Mouse (Mus musculus) liver, embryonic 12.5 days (tissue): ENCODE measurements around the gene Calhm1. TPM values are rescaled to one million over a fixed set of nuclear protein-coding genes. Genes with fewer than 3 reads are reported as not detected.
"Not testable (repeated sequence)": the region's sequence is repeated elsewhere in the genome, so short reads cannot be mapped to it uniquely, and the experiment has no call there.

Experiments used
- ATAC-seq: fragments of 200-750 bp; cut with Nextera tagmentation; 2 replicates; pipeline ENCODE4 v1.8.0; 2017; ENCODE audit warnings: moderate number of reproducible peaks, mild to moderate bottlenecking, moderate library complexity
- H3K27ac ChIP-seq: fragments of 300-500 bp; sonication (generic); 2 replicates; pipeline ENCODE4 v1.5.1; 2016; ENCODE audit warnings: mild to moderate bottlenecking
- H3K27me3 ChIP-seq: fragments of 300-500 bp; sonication (generic); replicated peaks from 2 replicates; pipeline ENCODE4 v1.6.1; 2016; ENCODE audit warnings: mild to moderate bottlenecking, moderate library complexity
- H3K36me3 ChIP-seq: fragments of 300-500 bp; sonication (generic); 2 replicates; pipeline ENCODE4 v1.6.1; 2016; ENCODE audit warnings: mild to moderate bottlenecking, moderate library complexity
- H3K4me1 ChIP-seq: fragments of 300-500 bp; sonication (generic); 2 replicates; pipeline ENCODE4 v1.6.1; 2016
- H3K4me2 ChIP-seq: fragments of 300-500 bp; sonication (generic); 2 replicates; pipeline ENCODE4 v1.6.1; 2016; ENCODE audit warnings: mild to moderate bottlenecking, moderate library complexity
- H3K4me3 ChIP-seq: fragments of 300-500 bp; sonication (generic); 2 replicates; pipeline ENCODE4 v1.5.1; 2016; ENCODE audit warnings: mild to moderate bottlenecking, moderate library complexity
- H3K9ac ChIP-seq: fragments of 300-500 bp; sonication (generic); 2 replicates; pipeline ENCODE4 v1.6.1; 2016; ENCODE audit warnings: mild to moderate bottlenecking, moderate library complexity
- H3K9me3 ChIP-seq: fragments of 300-500 bp; sonication (generic); replicated peaks from 2 replicates; pipeline ENCODE4 v1.6.1; 2016; ENCODE audit warnings: mild to moderate bottlenecking, moderate library complexity
- WGBS: fragments of 180-500 bp; shearing (Covaris S2); methylation state at CpG from one replicate; pipeline ENCODE4 v1.1.7; 2016; ENCODE audit not compliant: insufficient replicate concordance; 5-methylcytosine and 5-hydroxymethylcytosine counted together
- polyA plus RNA-seq: library from polyadenylated mRNA; unstranded; fragments of >200 nt; fragmentation: Nextera tagmentation; extraction: Ambion mirVana; gene quantifications from 2 replicates; pipeline ENCODE4 v1.2.1, GENCODE M21; 2016

The Calhm1 gene
- polyA plus RNA-seq, 1 experiment from 2014 or later: not detected

DNA sequence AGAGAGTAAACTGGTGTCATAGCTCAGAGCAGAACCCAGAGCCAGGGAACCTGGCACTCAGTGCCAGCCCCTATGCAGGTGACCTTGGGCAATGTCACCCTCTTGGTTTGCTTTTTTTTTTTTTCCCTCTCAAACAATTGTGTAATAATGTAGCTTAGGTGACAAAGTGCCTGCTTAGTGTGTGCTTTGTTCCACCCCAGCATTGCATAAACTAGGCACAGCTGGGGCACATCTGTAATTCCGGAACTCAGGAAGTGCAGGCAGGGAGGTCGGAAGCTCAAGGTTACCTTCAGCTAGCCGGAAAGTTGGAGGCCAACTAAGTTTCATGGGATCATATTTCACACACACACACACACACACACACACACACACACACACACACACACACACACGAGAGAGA lies 5.8 kb upstream of the Calhm1 start:
- Histone ChIP-seq H3K9me3 (no peaks in the 10 kb centered on the region), H3K27ac (no peak overlapping the region), H3K4me2 (no peak overlapping the region), H3K4me3 (no peak overlapping the region), H3K27me3 (peaks cover 49% of the 10 kb centered on the region), H3K9ac (no peak overlapping the region), H3K4me1 (no peaks in the 10 kb centered on the region), H3K36me3 (no peaks in the 10 kb centered on the region)
- WGBS: 47% methylated on average over 4 of the region's 4 CpGs
- no peak for ATAC-seq

DNA sequence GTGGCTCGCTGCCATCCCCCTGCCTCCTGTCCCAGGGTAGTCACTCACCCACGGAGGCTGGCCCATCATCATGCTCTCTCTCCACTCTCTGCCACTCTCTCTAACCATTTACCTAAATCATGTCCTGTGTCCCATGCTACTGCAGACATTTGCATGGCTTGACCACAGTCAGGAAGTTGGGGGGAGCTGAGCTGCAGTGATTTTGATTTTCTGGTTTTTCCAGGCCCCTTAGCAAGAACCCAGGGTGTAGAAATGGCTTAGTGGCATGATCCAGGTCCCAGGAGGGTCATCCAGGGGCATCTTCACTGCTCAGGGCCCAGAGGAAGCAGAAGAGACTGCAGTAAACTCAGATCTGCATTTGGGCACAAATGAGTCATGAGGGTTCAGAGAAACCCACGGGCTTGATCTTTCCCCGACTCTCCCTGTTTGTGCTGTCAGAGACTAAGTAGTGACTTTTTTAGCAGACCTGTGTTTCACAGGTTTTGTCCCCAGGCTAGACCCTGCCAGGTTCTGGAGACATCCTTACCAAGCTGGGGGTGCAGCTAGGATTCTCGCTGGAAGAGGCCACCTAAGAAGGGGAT lies 4.3 kb upstream of the Calhm1 start:
- no peak overlapping the region for H3K4me2 ChIP-seq
- 51% methylated on average over 5 of the region's 5 CpGs for WGBS
- no peak for ATAC-seq
- H3K27me3 ChIP-seq: peaks cover 56% of the 10 kb centered on the region
- H3K9ac ChIP-seq: no peak overlapping the region
- no peaks in the 10 kb centered on the region for H3K9me3 ChIP-seq
- no peak overlapping the region for H3K4me3 ChIP-seq
- no peak overlapping the region for H3K27ac ChIP-seq
- H3K36me3 ChIP-seq: no peaks in the 10 kb centered on the region
- H3K4me1 ChIP-seq: no peaks in the 10 kb centered on the region

DNA sequence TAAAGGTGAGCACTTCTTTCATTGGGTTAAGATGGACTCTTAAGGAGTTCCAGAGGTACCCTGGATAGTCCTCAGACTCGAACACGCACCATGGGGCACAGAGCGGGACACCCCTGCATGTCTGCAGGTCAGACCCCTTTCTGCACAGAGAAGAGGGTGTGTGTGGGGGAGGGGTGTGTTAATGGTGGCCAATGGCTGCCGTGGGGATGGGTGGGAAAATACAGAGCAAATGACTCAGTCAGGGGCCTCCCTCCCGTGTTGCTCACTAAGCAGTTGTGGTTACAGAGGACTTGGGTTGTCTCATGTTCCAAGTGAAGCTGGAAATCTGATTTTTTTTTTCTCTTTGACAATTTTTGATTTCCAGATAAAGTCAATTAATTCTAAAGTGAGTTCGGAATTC lies 1.6 kb downstream of the Calhm1 start:
- Histone ChIP-seq H3K27ac (no peak overlapping the region), H3K27me3 (peaks cover 33% of the 10 kb centered on the region), H3K4me3 (no peak overlapping the region), H3K4me2 (no peak overlapping the region), H3K9me3 (no peaks in the 10 kb centered on the region), H3K9ac (no peak overlapping the region), H3K36me3 (no peaks in the 10 kb centered on the region), H3K4me1 (peaks cover 11% of the 10 kb centered on the region)
- ATAC-seq: no peak
- WGBS: 52% methylated on average over 6 of the region's 6 CpGs

DNA sequence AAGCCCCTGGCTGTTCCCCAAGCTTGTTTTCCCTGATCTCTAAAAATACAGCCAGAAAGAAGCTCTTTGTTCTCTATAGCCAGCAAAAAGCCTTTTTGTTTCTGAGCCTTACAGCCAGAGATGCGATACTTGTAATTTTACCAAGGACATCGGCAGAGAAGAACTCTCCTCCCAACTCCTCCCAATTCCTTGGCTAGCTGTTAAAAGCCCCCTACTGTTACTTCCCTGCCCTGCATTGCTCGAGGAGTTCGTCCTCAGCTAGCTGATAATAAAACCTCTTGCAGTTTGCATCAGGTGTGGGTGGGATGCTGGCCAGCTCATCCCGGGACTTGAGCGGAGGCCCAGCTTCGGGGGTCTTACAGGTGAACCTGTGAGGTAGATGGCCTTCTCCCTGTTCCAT lies 4.4 kb downstream of the Calhm1 start:
- not testable (repeated sequence) for H3K9ac ChIP-seq, H3K4me3 ChIP-seq, H3K9me3 ChIP-seq, H3K27ac ChIP-seq, ATAC-seq, H3K4me2 ChIP-seq, H3K36me3 ChIP-seq
- Histone ChIP-seq H3K4me1 (peaks cover 31% of the 10 kb centered on the region), H3K27me3 (peaks cover 37% of the 10 kb centered on the region)
- WGBS: 36% methylated on average over 7 of the region's 7 CpGs

DNA sequence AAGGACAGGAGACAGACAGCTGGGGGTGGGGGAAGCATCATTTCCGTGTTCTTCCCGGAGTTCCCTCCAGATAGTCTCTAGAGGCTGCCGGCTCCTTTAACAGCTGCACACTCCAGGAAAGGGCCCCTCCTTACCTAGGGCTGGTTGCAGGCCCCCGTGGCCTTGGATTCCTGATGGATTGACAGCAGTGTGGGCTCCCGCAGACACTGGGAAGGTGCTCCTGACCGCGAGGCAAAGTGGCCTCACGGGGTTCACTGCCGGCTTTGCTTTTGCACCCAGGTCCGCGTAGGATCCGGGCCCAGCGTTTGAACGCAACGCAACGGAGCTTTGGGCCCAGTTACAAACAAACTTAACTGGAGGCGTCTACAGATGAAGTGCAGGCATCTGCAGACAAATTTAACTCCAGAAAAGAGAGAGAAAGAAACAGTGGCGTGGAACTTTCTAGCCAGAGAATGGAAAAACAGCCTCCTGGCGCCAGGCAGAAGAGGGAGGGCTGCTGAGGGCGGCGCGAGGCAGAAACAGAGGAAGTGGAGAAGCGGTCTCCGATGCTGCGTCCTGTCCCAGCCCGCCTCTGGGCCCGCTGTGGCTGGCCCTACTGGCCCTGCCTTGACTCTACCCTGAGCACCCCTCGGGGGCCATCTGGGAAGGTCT lies 6.2 kb downstream of the Calhm1 start, which contains the start of gene Calhm2:
Gene Calhm2, minus strand, starts transcription at position 524 of the 651 bp plus-strand sequence.
- no peak for ATAC-seq
- Histone ChIP-seq H3K4me2 (peak within 1 kb of the TSS; percentile 63), H3K36me3 (peaks cover 12% of the 10 kb centered on the region), H3K4me1 (peaks cover 40% of the 10 kb centered on the region), H3K9me3 (no peaks in the 10 kb centered on the region), H3K9ac (peak within 1 kb of the TSS; percentile 59), H3K27ac (peak within 1 kb of the TSS; percentile 66), H3K4me3 (peak within 1 kb of the TSS; percentile 46), H3K27me3 (peaks cover 29% of the 10 kb centered on the region)
- WGBS: 2% methylated on average over 28 of the region's 28 CpGs

DNA sequence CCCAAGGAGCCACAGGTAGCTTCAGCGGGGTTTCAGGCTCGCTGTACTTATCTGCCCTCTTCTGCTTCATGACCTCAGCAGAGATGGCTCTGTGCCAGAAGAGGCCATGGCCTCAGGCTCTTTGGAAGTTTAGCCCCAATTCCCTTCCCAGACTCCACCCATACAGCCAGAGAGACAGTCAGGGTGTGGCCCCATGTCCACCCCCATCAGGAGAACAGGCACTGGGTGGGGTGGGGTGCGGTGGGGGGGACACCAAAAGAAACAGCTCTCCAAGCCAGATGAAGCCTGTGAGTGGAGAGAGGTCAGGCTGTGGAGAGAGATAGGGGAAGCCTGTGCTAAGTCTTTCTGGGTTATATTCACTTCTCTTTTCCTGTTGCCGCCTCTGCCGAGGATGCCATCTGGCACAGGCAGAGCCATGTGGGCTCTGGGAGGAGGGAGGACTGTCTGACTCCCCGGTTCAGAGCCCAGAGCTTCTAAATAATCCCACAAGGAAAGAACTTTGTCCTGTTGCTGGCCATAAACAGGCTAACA lies 6.9 kb downstream of the Calhm1 start:
- Histone ChIP-seq H3K27ac (peak overlapping the region; percentile 66; the same call in 1 of the 2 replicates), H3K36me3 (peaks cover 20% of the 10 kb centered on the region), H3K4me1 (peaks cover 41% of the 10 kb centered on the region), H3K4me2 (peak overlapping the region; percentile 63), H3K4me3 (peak overlapping the region; percentile 46), H3K9me3 (no peaks in the 10 kb centered on the region), H3K9ac (peak overlapping the region; percentile 59; the same call in 1 of the 2 replicates), H3K27me3 (peaks cover 29% of the 10 kb centered on the region)
- ATAC-seq: 0 out of 2 replicates have a peak, but pooled peaks have one; percentile 22
- WGBS: 6% methylated on average over 6 of the region's 6 CpGs

DNA sequence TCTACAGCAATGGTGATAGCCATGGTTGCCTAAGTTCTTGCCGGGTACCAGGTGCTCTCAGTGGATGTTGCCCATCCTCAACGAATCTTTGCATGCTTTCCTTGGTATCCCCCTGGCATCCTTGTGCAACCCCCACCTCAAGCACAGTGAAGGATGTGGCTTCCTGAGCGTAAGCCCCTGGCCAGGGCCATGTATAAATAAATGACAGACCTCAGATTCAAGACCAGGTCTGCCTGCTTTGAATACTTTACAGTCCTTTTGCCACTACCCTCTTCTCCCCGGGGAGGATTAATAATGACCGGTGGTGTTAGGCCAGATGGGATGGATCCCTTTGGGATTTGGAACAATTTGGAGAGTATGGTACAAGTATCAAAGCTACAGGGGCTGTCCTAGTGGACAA lies 7.9 kb downstream of the Calhm1 start:
- ATAC-seq: no peak
- H3K9ac ChIP-seq: no peak overlapping the region
- H3K27me3 ChIP-seq: peaks cover 29% of the 10 kb centered on the region
- H3K9me3 ChIP-seq: no peaks in the 10 kb centered on the region
- 82% methylated on average over 5 of the region's 5 CpGs for WGBS
- peaks cover 41% of the 10 kb centered on the region for H3K4me1 ChIP-seq
- H3K4me2 ChIP-seq: no peak overlapping the region
- no peak overlapping the region for H3K27ac ChIP-seq
- no peak overlapping the region for H3K4me3 ChIP-seq
- peaks cover 29% of the 10 kb centered on the region for H3K36me3 ChIP-seq

DNA sequence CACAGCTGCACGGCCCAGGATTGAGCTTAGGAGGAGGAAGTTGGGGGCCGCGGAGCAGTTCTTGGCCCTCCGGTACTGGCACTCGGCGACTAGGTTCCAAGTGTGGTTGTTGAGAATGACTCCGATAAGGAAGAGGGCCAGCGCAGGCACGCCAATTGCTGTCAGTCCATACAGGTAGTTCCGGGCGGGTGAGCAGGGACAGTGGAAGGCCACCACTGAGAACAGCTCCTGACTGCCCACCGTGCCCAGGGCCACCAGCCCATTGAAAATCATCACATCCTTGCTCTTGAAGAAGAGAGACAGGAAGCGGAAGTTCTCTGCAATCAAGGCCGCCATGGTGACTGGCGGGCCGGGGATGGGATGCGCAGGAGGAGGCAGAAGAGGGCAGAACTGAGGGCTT lies 8.5 kb downstream of the Calhm1 start:
- Histone ChIP-seq H3K36me3 (peaks cover 35% of the 10 kb centered on the region), H3K9me3 (no peaks in the 10 kb centered on the region), H3K27ac (no peak overlapping the region), H3K4me1 (peaks cover 41% of the 10 kb centered on the region), H3K4me3 (no peak overlapping the region), H3K9ac (no peak overlapping the region), H3K4me2 (no peak overlapping the region), H3K27me3 (peaks cover 23% of the 10 kb centered on the region)
- no peak for ATAC-seq
- WGBS: 74% methylated on average over 17 of the region's 17 CpGs

DNA sequence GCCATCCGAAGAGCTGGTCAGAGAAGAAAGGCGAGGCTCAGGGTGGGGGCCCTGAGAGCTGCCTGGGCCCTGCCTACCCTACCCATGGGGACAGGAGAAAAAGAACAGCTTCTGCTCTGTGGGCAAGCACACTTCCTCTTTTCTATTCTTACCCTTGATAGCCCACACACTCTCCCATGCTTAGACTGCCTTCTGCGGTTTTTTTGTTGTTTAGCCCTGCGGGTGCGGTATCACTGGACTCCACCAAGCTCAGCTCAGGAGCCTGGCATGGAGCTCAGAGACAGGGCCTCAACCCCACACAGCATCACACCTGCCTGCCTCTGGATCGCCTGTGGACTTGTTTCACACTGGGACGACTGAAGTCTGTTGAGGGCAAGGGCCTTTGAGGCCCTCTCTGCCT lies 10.9 kb downstream of the Calhm1 start:
- Histone ChIP-seq H3K9me3 (no peaks in the 10 kb centered on the region), H3K4me3 (no peak overlapping the region), H3K9ac (no peak overlapping the region), H3K4me1 (peaks cover 36% of the 10 kb centered on the region), H3K36me3 (peaks cover 59% of the 10 kb centered on the region), H3K4me2 (no peak overlapping the region), H3K27me3 (peaks cover 10% of the 10 kb centered on the region), H3K27ac (no peak overlapping the region)
- 20% methylated on average over 7 of the region's 7 CpGs for WGBS
- peak; percentile 43; the same call in 1 of the 2 replicates for ATAC-seq

DNA sequence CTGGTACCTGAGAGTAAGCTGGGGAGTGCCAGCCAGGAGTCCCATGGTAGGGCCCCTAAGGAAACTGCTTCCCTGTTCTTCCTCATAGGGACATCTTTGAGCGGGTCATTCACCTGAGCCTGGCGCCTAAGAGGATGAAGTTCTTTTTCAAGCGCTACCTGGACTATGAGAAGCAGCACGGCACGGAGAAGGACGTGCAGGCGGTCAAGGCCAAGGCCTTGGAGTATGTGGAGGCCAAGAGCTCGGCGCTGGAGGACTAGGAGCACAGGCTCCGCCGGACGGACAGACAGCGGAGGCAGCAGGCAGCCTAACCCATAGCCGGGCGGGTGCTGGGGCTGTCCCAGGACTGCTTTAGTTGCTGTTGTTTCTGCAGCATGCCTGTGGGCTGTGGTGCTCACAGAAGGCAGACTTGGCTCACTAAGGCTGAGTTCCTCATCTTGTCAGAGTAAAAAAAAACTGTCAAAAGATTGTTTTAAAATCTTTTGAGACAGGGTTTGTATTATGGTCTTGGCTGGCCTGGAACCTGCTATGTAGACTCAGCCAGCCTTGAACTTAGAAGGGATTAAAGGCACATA lies 13.4 kb downstream of the Calhm1 start:
- H3K36me3 ChIP-seq: peaks cover 85% of the 10 kb centered on the region
- no peak overlapping the region for H3K4me3 ChIP-seq
- H3K9me3 ChIP-seq: no peaks in the 10 kb centered on the region
- no peak overlapping the region for H3K27ac ChIP-seq
- H3K4me2 ChIP-seq: no peak overlapping the region
- H3K4me1 ChIP-seq: peaks cover 12% of the 10 kb centered on the region; the same call in 1 of the 2 replicates
- WGBS: 86% methylated on average over 15 of the region's 15 CpGs
- no peaks in the 10 kb centered on the region for H3K27me3 ChIP-seq
- no peak for ATAC-seq
- no peak overlapping the region for H3K9ac ChIP-seq

DNA sequence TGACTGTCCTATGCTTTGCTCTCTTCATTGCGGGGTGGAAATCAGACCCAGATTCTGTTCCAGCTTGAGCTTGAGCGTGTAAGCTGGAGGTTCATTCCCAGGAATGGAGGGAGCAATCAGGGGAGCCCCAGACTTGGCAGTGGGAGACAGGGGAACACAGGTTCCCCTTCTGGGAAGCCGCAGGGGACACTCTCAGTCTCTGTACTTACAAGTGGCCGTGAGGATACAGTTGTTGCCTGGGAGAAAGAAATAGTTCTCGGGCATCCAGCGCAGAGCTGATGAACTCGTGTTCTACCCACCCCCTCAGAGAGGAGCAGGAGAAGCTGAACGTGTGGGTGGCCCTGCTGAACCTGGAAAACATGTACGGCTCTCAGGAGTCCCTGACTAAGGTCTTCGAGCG lies 15.2 kb downstream of the Calhm1 start:
- Histone ChIP-seq H3K27ac (no peak overlapping the region), H3K9me3 (no peaks in the 10 kb centered on the region), H3K9ac (no peak overlapping the region), H3K4me2 (no peak overlapping the region), H3K4me3 (no peak overlapping the region), H3K27me3 (no peaks in the 10 kb centered on the region), H3K4me1 (peaks cover 11% of the 10 kb centered on the region; the same call in 1 of the 2 replicates), H3K36me3 (peaks cover 96% of the 10 kb centered on the region)
- no peak for ATAC-seq
- 83% methylated on average over 11 of the region's 11 CpGs for WGBS

DNA sequence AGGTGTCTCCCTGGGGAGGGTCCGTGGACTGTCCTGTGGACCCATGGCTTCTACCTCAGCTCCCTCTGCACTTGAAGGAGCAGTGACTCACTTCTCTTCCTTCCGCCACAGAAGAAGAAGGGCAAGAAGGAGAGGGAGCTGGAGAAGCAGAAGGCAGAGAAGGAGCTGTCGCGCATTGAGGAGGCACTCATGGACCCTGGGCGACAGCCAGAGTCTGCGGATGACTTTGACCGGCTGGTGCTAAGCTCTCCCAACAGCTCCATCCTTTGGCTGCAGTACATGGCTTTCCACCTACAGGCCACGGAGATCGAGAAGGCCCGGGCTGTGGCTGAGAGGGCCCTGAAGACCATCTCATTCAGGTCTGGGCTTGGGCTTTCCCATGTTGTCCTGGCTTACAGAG lies 15.9 kb downstream of the Calhm1 start:
- H3K4me3 ChIP-seq: no peak overlapping the region
- 85% methylated on average over 10 of the region's 10 CpGs for WGBS

More for the DNA sequence above, 15.9 kb downstream of the Calhm1 start:
- H3K27me3 ChIP-seq: no peaks in the 10 kb centered on the region
- no peak overlapping the region for H3K4me2 ChIP-seq
- H3K27ac ChIP-seq: no peak overlapping the region
- no peak for ATAC-seq
- H3K9me3 ChIP-seq: no peaks in the 10 kb centered on the region
- no peak overlapping the region for H3K9ac ChIP-seq
- peaks cover 4% of the 10 kb centered on the region; the same call in 1 of the 2 replicates for H3K4me1 ChIP-seq
- peaks cover 100% of the 10 kb centered on the region for H3K36me3 ChIP-seq
